Mouse (Mus musculus) brown adipose tissue, adult 24 weeks (tissue): ENCODE measurements around the gene Olfr698. TPM values are rescaled to one million over a fixed set of nuclear protein-coding genes. Genes with fewer than 3 reads are reported as not detected.
"Not testable (repeated sequence)": the region's sequence is repeated elsewhere in the genome, so short reads cannot be mapped to it uniquely, and the experiment has no call there.

ENCODE experiments used
- H3K27ac ChIP-seq: fragments of 200-500 bp; replicated peaks from 2 replicates; pipeline ENCODE4 v1.5.1; 2012; ENCODE audit warnings: low read depth, mild to moderate bottlenecking, low read length
- H3K4me1 ChIP-seq: fragments of 200-500 bp; 2 replicates; pipeline ENCODE4 v1.6.1; 2012; ENCODE audit warnings: low read length, mixed read lengths; ENCODE audit not compliant: control insufficient read depth, insufficient read depth, insufficient read length
- H3K4me3 ChIP-seq: fragments of 200-500 bp; 2 replicates; pipeline ENCODE4 v1.5.1; 2012; ENCODE audit warnings: low read depth, mild to moderate bottlenecking, low read length, moderate library complexity; ENCODE audit not compliant: insufficient read depth
- polyA plus RNA-seq: library from polyadenylated mRNA; stranded (reverse); fragments of >200 nt; gene quantifications from 2 replicates; pipeline ENCODE4 v1.2.4, GENCODE M21; 2012; ENCODE audit not compliant: missing spikeins, insufficient read depth, insufficient read length

Olfr698 gene
- not detected in 2 replicates for polyA plus RNA-seq

DNA sequence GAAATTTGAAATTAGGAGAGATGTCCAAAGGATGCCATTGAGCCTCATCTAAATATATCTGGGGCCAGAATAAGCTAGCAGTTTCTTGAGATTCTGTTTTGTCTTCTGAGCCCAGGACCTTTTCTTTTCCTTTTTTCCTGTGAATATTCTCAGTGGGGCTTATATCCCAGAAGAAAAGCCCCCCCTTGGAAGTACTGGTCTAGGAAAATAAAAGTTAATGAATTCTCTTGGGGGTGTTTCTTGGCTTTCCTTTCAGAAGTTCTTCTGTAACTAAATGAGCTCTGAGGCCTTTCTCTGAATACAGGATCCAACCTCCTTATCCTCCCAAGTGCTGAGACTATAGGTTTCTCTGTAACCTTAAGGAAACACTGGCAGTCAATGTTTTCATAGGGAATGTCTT lies at the start of gene Olfr698:
Gene Olfr698, minus strand, starts transcription at position 101 of the 400 bp plus-strand sequence.
- Histone ChIP-seq H3K27ac (no peak within 1 kb of the TSS), H3K4me1 (no peaks in the 10 kb centered on the region), H3K4me3 (no peak within 1 kb of the TSS)

DNA sequence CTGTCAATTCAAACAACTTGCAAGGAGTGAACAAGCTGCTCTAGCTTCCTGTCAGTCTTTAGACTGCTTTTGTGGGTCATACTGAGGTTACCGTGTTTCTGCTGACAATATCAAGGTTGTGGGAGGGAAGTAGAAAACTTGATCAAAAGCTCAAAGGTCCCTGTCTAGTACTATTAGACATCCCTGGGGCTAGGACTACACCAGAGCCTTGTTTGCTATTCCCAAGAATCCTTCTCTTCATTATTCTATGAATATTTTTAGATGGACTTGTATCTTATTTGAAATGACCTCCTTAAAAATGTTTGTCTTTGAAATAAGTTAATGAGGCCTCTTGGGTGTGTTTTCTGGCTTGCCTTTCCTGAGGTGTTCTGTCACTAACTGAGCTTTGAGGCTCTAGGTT lies 37.9 kb upstream of the Olfr698 start, which contains the start of gene Olfr699:
Gene Olfr699, minus strand, starts transcription at position 101 of the 400 bp plus-strand sequence.
- Histone ChIP-seq H3K27ac (no peak within 1 kb of the TSS), H3K4me3 (no peak within 1 kb of the TSS)

DNA sequence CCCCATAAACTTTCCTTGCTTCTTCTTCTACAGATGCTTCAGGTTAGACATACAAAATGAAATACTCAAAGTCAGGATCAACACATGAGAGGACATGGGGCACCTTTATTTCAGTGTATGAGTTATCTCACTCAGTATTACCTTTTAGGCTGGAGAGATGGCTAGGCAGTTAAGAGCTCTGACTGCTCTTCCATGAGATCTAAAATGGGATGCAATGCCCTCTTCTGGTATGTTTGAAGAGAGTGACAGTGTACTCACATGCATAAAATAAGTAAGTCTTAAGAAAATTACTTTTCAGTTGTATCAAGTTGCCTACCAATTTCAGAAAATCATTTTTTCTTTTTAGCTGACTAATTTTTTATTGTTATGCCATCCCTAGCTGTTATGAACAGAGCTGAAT lies 33.1 kb upstream of the Olfr698 start:
- Histone ChIP-seq H3K4me1 (no peaks in the 10 kb centered on the region), H3K4me3 (no peak overlapping the region), H3K27ac (no peak overlapping the region)

More for the DNA sequence above, 37.9 kb upstream of the Olfr698 start, which contains the start of gene Olfr699:
- no peaks in the 10 kb centered on the region for H3K4me1 ChIP-seq

DNA sequence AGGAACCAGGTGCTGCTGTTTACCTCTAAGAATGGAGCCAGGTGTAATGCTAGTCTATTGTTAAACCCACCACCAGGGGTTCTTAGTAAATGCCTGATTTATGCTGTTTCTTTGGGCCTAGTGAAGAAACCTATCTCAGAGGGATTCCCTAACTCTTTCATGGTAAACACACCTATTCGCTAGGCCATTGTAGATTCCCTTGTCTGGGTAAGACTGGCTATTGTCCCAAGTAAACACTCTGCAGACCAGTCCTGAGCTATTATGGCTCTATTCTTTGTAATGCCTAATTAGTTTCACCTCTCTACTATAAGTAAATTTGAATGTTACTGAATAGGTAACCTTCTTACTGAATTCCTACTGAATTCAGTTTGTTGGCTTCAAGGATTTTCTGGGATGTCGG lies 5.8 kb upstream of the Olfr698 start:
- not testable (repeated sequence) for H3K4me3 ChIP-seq, H3K27ac ChIP-seq, H3K4me1 ChIP-seq

DNA sequence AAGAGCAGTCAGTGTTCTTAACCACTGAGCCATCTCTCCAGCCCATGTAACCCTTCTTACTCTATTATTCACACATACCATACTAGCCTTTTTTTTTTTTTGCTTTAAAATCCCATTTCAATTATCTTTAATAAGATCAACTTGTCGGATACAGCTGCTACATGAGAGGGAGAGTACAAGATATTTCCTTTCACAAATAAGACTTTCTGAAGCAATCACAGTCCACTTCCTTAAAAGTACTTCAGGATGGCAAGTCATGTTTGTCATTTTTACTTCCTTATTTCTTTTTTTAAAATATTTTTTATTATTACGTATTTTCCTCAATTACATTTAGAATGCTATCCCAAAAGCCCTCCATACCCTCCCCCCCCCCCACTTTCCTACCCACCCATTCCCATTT lies 3.6 kb upstream of the Olfr698 start:
- Histone ChIP-seq H3K27ac (no peak overlapping the region), H3K4me3 (no peak overlapping the region), H3K4me1 (no peaks in the 10 kb centered on the region)

DNA sequence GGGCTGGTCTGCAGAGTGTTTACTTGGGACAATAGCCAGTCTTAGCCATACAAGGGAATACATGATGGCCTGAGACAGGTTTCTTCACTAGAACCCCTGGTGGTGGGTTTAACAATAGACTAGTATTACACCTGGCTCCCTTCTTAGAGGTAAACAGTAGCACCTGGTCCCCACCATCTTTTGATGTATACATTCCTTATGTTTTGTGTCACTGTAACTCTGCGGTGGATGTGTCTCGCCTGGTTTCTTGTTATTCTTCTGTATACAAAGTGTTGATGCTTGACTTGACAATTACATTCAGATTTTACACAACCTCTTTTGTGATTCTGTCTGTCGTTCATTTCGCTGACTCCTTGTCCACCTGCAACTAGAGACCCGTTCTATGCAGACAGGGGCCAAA lies 9.4 kb downstream of the Olfr698 start:
- Histone ChIP-seq H3K4me3 (no peak overlapping the region), H3K4me1 (no peaks in the 10 kb centered on the region)

DNA sequence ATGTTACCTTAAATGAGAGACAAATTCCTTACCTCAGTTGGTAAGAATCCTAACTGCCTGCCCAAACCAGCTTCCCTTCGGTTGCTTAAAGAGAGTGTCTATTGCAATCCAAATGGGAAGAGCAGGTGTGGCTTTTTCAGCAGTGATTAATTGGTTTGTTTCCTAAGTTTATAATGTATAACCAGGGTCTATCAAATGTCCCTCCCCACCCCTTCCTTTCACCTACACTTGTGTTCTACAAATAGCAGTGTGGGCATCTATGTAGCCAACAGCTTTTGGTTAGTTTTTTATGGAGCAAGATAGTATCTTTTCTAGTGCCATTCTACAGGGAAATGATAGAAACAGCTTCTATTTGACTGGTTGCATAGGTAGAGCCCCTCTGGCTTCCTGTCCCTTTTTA lies 12.9 kb downstream of the Olfr698 start, which contains the start of gene Olfr697:
Gene Olfr697, minus strand, starts transcription at position 101 of the 400 bp plus-strand sequence.
- Histone ChIP-seq H3K4me1 (no peaks in the 10 kb centered on the region), H3K27ac (no peak within 1 kb of the TSS), H3K4me3 (no peak within 1 kb of the TSS)

More for the DNA sequence above, 9.4 kb downstream of the Olfr698 start:
- no peak overlapping the region for H3K27ac ChIP-seq

DNA sequence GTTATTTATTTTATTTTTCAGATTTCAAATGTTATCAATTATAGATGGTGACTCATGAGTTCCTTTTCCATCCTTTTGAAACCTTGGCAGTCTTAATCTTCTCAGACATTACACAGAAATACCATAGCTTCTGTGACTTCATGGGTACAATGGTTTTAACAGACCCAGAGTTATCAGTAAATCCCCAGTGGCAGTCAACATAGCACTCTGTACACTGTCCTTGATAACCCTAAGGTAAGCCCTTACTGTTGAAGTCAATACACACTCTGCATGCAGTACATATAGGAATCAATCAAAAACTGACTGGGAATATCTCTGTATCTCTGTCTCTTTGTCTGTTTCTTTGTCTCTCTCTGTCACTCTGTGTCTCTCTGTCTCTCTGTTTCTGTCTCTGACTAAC lies 18.2 kb downstream of the Olfr698 start:
- H3K4me1 ChIP-seq = no peaks in the 10 kb centered on the region
- H3K27ac ChIP-seq = no peak overlapping the region
- no peak overlapping the region for H3K4me3 ChIP-seq

DNA sequence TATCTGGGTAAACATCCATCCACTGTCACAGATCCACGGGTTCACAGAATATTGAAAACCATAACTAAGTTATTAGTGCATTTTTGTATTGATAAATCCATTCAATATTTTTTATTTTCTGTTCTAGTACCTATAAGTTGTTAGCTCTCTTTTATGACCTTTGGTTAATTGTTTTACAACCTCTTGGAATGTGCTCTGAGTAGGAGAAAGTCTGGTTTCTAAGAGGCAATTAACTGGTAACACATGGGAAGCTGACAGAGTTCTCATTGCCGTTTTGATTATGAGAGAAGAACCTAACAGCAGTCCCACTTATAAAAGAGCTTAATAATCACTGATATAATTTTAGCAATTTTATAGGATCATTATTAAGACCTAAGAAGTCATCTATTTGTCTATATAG lies 21.5 kb downstream of the Olfr698 start:
- Histone ChIP-seq H3K4me1 (no peaks in the 10 kb centered on the region), H3K4me3 (no peak overlapping the region), H3K27ac (no peak overlapping the region)

DNA sequence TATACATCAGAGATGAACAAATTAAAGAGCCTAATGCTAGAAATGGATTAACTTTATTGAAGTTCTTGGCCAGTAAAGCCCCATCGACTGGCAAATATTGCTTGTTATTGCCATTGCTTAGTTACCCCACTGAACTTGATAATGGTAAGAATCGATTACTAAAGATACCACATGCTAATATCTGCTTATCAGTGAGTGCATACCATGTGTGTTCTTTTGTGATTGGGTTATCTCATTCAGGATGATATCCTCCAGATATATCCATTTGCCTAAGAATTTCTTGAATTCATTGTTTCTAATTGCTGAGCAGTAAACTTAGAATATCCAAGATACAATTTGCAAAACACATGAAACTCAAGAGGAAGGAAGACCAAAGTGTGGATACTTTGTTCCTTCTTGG lies 29.5 kb downstream of the Olfr698 start:
- not testable (repeated sequence) for H3K4me3 ChIP-seq, H3K27ac ChIP-seq, H3K4me1 ChIP-seq

DNA sequence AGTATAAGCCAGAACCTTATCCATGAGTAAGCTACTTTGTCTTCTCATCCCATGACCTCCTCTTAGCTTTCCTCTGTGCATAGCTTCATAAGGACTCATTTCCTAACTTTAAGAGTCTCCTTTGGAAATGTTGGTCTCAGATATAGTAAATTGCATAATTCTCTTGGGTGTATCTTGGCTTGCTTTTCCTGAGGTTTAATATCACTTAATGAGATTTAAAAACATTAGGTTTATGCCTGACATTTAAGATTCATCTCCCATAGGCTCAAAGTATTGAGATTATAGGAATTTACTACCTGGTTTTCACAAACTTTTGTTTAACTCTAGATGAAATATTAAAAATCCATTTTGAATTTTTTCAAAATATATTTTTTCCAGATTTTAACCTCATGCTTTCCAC lies 38.9 kb downstream of the Olfr698 start, which contains the start of gene Olfr695:
Gene Olfr695, minus strand, starts transcription at position 101 of the 400 bp plus-strand sequence.
- Histone ChIP-seq H3K4me3 (no peak within 1 kb of the TSS), H3K27ac (no peak within 1 kb of the TSS), H3K4me1 (no peaks in the 10 kb centered on the region)

DNA sequence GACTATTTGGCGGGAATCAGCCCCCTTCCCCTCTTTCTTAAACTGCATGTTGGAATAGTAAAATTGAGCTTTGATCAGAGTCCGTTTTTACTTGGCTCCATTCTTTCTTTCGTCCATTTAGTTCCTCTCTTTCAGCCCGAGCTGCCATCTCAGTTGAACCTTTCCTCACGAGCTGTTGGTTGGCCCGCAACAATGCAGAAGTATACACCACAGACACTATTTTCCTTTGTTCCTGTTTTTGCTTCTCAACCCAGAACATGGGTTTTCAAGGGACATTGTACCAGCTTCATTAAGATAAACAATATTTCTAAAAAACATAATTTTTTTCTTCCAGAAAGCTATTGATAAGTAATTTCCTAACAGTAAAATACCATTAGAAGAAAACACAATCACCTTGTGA lies 43.7 kb downstream of the Olfr698 start:
- H3K4me1 ChIP-seq = no peaks in the 10 kb centered on the region
- no peak overlapping the region for H3K27ac ChIP-seq

DNA sequence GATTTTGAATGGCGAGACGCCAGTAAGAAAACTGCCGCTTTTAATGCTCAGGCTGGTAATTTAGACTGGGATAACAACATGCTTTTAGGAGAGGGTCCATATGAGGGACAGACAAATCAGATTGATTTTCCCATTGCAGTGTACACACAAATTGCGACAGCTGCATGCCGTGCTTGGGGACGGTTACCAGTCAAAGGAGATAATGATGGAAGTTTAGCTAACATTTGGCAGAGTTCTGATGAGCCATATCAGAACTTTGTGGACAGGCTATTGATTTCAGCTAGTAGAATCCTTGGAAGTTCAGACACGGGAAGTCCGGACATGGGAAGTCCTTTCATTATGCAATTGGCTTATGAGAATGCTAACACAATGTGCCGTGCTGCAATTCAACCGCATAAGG lies 47.5 kb downstream of the Olfr698 start:
- H3K27ac ChIP-seq, H3K4me1 ChIP-seq, H3K4me3 ChIP-seq: not testable (repeated sequence)

More for the DNA sequence above, 43.7 kb downstream of the Olfr698 start:
- H3K4me3 ChIP-seq = no peak overlapping the region

Other genes with a start within 250 kb of the Olfr698 start
- gene Olfr693, start 74.8 kb downstream of the Olfr698 start, polyA plus RNA-seq = not detected in 2 replicates
- not detected in 2 replicates for gene Olfr694, start 63.6 kb downstream of the Olfr698 start, polyA plus RNA-seq
- gene Olfr695, start 39.0 kb downstream of the Olfr698 start, polyA plus RNA-seq = not detected in 2 replicates
- gene Olfr697, start 13.0 kb downstream of the Olfr698 start, polyA plus RNA-seq = not detected in 2 replicates
- gene Olfr699, start 37.8 kb upstream of the Olfr698 start, polyA plus RNA-seq = not detected in 2 replicates
- gene Olfr700, start 53.4 kb upstream of the Olfr698 start, polyA plus RNA-seq = not detected in 2 replicates
- gene Olfr701, start 58.7 kb upstream of the Olfr698 start, polyA plus RNA-seq = not detected in 2 replicates
- gene Olfr702, start 78.5 kb upstream of the Olfr698 start, polyA plus RNA-seq = not detected in 2 replicates
- gene Olfr703, start 88.0 kb upstream of the Olfr698 start, polyA plus RNA-seq = not detected in 2 replicates
- gene Olfr704, start 107.8 kb upstream of the Olfr698 start, polyA plus RNA-seq = not detected in 2 replicates
- gene Olfr705, start 121.5 kb upstream of the Olfr698 start, polyA plus RNA-seq = not detected in 2 replicates
- gene Olfr706, start 132.8 kb upstream of the Olfr698 start, polyA plus RNA-seq = not detected in 2 replicates
- not detected in 2 replicates for gene Olfr707, start 145.8 kb upstream of the Olfr698 start, polyA plus RNA-seq
- not detected in 2 replicates for gene Olfr1532-ps1, start 152.6 kb upstream of the Olfr698 start, polyA plus RNA-seq
- gene Olfr709-ps1, start 176.8 kb upstream of the Olfr698 start, polyA plus RNA-seq = not detected in 2 replicates
- gene Olfr710, start 192.9 kb upstream of the Olfr698 start, polyA plus RNA-seq = not detected in 2 replicates
- not detected in 2 replicates for gene Olfr6, start 208.5 kb upstream of the Olfr698 start, polyA plus RNA-seq
- not detected in 2 replicates for gene Olfr711, start 220.1 kb upstream of the Olfr698 start, polyA plus RNA-seq